Mouse (Mus musculus) megakaryocyte, embryonic 14.5 days (primary cell): ENCODE data around the gene Lrmp.

Source experiments
- FLI1 ChIP-seq: IDR thresholded peaks from 2 replicates; pipeline ENCODE4 v1.6.1; 2012; ENCODE audit warnings: low read length, inconsistent platforms, mixed read lengths
- GATA1 ChIP-seq: IDR thresholded peaks from 3 replicates; pipeline ENCODE4 v1.6.1; 2012; ENCODE audit warnings: mixed read lengths, low read length, inconsistent platforms, borderline replicate concordance

DNA sequence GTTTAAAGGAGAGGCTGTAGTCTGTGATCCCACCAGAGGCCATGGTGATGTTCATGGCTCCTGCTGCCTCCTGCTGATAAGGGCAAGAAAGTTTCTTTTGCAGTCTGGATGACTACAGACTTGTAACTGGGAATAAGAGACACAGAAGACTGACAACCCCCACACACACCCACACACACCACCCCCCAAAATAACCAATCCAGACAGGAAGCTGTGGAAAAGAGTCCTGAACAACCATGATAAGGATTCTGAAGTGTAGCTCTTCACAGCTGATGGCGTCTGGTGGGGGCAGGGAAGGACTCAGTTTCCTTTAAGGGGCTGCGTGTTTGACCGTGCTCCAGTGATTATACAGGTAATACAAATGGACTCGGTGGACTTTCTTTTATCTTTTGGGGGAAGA lies 26.1 kb upstream of the Lrmp start:
- TF ChIP-seq GATA1, result no peak; the same call in 2 of the 3 replicates
- TF ChIP-seq FLI1, result no peak
